Mouse (Mus musculus) cerebellum, postnatal 4 days (tissue): Measurements from ENCODE around the gene Tssk2.
A peak's percentile ranks its signal among the peaks of the same experiment; 100 is the strongest.

Experiments used
- DNase-seq, 2 experiments: peaks; one replicate each; pipeline ENCODE4 v3.0.0; 2022; ENCODE audit warnings: low spot score in 2 of 2, mixed read lengths in 1 of 2

Gene Tssk2

DNA sequence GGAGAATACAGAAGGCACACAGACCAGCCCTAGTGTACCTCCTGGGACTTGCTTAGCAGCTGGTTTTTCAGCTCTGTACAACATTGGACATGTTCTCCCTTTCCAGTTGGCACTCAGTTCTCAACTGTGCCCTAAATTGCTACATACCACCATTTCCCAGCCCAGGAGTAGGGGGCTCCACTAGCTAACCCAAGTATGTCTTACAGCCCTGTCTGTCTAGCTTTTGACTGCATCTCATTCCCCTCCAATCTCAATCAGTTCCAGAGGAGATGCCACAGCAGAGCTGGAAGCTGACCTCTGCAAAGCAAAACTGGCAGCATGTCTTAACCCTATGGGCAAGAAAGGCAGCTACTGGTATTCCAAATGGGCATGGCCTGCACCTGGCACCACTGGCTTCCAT is 2.3 kb upstream of the Tssk2 start:
- no peak for DNase-seq

DNA sequence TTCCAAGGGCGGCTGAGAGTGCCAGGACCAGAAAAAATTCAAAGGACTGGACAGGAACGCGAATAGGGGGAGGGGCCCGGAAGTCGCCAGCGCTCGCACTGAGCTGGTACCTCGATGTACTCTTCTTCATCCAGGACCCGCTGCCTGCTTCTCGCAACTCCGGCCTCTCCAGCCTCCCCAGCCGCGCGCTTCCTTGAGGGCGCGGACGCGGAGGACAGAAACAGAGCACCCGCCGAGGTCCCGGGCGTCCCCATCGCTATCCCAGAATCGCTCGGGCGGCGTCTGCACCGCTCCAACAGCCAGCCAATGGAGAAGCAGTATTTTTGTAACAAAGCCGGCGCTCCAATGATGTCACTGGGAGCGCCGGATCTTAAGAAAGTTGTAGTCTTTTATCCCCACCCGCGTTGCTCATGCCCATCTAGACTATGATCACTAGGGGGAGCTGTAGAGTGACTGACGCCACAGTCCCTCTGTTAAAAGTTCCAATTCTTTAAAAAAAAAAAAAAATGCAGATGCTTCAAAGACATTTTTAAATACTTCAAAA is 12.7 kb downstream of the Tssk2 start, which contains the start of gene Ess2:
Ess2 (minus strand) TSS at position 297 of the 544 bp plus-strand sequence.
- peak; percentile 68 to 82 for DNase-seq

DNA sequence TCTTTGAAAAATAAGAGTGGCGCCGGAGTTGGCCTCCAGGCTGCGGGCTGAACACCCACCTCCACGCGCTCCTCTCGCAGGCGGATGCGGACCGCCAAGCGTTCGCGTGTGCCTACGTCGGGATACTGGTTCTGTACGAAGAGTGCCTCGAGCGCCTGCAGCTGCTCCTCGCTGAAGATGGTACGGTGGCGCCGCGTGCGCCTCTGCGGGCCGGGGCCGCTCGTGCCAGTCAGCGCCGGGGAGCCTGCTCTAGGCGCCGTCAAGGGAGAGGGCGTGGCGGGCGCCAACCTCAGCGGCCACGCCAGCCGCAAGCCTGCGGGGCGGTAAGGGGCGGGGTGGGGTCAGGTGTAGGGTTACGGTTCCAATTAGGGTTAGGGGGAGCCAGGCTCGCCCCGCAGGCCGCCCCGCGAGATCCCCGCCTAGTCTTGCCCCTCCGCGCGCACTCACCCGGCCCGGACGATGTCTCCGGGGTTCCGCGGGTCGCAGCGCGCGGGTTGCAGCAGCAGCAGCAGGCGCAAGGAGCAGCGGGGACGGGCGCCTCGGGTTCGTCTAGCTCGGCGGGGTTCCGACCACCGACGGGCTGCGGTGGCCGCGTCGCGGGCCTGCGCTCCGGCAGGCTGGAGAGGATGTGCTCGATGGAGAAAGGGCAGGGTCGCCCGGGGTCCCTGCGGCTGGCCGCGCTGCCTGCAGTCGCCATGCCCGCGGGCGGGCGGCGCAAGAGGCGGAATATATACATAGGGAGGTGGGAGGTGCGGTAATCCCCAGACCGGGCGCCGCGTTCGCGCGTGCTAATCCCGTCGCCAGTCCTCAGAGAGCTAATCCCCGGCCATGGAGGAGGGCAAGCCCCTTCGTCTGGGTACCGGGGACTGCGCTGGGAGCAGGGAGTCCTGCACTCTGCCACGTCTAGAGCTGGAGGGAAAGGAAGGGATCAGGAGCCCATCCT is 16.1 kb downstream of the Tssk2 start, which contains the start of gene Gsc2:
Gsc2 (minus strand) TSS at position 753 of the 943 bp plus-strand sequence.
- DNase-seq = no peak

DNA sequence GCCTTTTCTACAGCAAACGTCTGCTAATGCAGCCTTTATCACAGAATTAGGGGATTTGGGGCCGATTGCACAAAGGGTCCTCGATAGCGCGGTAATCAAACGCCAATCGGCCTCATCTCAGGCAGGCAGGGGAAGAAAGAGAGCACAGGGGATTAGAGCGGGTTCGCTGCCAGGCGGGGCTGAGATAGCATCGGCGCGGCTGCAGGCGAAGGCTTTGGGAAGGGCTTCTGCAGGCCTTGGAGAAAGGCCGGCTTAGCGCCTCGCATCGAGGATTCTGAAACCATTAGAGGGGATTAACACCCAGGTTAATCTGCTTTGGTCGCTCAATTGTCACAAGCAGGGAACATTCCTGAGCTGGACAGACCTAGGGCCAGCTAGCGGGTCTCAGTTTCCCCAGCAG is 22.1 kb downstream of the Tssk2 start:
- DNase-seq = no peak

DNA sequence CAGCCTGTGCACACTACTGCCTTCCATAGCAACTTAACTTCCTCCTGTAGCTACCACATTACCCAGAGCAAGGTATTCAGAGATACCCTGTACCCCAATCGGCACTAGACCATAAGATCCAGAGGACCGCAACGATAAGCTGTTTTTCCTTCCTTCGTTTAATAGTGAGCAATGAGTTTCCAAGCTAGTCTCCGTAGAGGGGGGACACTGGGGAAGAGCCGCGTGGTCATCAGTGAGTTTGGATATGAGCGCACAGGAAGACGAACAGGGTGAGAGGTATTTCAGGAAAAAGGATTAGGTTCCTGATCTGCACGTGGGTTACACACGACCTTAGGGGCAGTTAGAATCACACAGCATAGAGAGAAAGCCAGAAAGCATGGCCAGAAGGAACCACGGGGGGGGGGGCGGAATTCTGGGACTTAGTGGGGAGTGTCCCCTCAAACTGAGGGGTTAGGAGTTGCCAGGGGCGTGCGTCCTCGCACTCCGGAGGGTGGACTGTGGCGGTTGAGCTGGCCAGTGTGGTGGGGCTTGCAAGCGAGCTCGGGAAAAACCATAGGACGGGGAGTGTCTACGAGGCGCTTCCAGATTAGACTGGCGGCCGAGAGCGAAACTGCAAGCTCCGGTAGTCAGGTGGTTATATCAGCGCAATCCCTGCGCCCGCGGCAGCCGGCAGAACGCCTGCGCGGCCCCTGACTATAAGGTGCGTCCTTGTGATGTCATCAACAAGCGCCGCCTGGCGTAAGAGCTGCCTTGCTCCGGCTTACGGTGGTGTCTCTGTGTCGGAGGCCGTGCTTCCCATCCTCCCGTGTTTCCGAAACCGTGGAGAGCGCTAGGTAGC is 23.1 kb downstream of the Tssk2 start:
- peak; percentile 92 to 96 for DNase-seq

DNA sequence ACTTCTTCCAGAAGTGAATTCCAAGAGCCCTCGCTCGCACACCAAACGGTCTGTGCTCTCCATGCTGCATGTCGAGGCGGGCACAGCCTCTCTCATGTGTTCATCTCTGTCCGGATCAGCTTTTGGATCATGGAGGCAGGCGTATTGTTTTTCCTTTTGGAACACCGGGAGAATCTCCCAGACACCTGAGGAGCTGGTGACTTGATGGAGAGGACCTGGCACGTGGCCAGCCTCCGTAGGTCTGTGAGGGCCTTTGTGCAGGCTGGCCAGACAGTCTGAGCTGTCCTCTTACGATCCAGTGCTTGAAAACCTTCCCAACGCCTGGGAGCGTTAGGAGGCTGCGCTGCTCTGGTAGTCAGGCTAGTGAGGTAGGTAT is 23.7 kb downstream of the Tssk2 start:
- peak in 1 of 2 experiments; percentile 47 for DNase-seq

DNA sequence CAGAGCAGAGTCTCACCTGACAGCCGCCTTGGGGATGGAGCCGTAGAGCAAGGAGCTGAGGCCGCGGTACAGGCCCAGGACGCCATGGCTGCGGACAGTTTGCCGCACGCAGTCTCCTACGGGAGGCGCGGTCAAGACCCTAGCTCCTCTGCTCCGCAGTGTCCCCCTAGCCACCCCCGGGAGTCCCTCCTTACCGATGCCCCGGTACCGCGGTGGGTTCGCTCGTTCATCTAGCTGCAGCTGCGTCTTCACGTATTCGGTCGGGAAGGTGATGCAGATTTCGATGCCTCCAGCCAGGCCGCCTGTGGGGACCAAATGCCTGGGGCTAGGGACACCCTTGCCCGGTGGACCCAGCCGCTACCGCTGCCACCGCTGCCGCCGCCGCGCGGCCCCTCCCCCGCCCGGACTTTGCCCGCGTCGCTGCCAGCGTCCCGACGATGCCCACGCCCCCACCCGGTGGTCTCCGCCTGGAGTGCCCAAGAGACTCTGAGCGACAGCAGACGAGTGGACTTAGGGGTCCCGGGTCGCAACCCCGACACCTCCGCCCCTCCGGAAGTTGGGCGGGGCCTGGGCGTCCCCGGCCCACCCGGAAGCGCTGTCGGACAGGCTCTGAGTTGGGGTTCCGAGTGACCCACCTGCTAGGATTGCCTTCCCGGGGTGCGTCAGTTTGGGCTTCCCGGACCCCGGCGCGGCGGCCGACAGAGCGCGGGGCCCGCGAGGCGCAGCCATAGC is 29.1 kb downstream of the Tssk2 start:
- peak in 1 of 2 experiments; percentile 49 for DNase-seq

DNA sequence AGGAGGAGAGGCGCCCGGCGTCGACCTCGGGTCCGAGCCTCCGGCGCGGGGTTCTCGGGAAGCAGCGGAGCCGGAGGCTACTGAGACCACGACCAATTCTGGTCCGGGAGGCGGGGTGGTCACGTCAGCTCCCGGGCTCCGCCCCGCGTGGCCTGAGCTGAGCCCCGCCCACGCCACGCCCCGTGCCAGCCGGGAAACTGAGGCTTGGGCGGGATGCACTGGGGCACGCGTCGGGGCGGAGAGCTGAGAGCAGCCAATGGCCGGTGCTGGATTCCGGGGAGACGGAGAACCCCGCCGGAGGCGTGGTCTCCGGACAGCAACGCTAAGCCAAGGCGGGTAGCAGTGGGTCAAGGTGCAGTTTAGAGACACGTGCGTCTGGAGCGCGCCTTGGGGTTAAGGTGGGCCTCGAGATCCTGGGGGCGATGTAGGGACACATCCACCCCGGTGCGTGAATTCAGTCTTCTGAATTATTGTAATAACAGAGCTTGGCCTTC is 29.7 kb downstream of the Tssk2 start, which contains the start of gene Slc25a1:
Slc25a1 (minus strand) TSS at position 133 of the 494 bp plus-strand sequence.
- peak; percentile 52 to 71 for DNase-seq

DNA sequence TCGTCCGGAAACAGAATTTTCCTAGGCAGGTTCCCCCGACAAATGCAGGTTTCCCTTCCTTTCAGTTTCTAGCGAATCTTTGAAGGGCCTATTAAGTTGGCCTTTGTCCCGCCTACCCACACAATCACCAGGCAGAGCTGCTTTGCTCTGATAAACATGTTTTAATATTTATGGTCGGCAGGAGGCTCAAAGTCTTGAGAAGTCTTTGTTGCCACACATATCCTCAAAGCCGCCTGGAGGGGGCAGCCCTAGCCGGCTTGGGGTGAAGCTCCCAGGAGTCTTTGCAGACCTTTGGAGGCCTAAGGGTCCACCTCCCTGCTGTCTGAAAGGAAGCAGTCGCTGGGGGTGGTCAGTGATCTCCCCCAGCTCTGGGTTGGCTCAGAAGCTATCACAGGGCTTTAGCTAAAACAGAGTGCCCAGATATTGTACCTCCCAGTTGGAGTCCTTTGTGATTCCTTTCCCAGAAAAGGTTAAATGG is 30.2 kb downstream of the Tssk2 start:
- DNase-seq = peak in 1 of 2 experiments; percentile 69

DNA sequence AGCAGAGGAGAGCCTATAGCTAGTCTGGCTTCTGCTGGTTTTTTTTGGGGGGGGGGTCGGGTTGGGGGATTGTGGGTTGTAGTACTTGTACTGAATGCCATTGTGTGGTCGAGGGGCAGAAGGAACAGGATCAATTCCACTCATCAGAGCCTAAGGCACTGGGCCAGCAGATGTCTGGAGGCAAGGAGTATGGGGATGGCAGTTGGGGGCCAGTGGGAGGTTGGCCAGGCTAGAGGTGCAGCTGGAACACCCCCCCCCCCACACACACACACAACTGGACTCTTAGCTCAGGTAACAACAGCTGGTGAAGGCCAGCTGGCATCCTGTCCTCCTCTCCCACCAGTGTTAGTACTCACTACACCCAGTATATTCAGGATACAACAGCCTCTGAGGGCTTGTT is 30.8 kb downstream of the Tssk2 start:
- DNase-seq = no peak

DNA sequence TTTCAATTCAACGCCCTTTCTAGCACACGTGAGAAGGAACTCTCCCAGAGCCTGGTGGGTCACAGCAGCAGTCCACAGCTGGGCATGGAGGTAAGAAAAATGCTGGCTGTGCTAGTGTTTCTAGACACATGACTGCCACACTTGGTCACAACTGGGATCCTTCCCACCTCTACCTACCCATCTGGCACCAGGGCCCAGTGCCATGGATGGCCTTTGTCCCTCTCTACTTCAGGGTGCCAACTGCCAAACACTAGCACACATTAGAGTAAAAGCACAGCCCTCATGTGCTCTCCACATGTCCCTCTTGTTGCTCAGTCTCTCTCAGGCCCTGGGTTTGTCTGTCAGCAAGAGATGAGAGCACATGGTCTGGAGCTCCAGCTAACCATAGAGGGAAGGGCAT is 31.2 kb downstream of the Tssk2 start:
- no peak for DNase-seq

DNA sequence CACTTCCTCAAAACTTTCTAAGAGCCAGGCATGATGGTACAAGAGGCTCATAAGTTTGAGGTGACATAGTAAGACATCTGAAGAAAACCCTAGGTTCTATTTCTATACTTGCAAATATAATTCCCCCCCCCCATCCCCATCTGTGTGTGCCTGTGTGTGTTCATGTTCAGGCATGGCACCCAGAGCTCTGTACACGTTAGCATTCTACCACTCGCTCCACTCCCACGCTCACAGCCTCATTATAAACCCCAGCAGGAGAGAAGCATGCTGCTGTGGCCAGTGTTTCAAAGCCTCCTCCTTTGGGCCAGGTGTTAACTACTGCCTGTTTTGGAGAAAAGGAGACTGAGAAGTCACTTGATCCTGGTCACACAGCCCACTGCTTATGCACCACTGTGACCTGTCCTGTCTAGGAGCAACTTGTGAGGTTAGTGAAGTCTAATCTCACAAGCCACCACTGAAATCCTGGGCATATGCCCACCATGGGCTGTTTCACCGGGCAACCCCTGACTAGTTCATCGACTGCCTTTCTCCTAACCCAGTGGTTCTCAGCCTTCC is 33.5 kb downstream of the Tssk2 start:
- no peak for DNase-seq

DNA sequence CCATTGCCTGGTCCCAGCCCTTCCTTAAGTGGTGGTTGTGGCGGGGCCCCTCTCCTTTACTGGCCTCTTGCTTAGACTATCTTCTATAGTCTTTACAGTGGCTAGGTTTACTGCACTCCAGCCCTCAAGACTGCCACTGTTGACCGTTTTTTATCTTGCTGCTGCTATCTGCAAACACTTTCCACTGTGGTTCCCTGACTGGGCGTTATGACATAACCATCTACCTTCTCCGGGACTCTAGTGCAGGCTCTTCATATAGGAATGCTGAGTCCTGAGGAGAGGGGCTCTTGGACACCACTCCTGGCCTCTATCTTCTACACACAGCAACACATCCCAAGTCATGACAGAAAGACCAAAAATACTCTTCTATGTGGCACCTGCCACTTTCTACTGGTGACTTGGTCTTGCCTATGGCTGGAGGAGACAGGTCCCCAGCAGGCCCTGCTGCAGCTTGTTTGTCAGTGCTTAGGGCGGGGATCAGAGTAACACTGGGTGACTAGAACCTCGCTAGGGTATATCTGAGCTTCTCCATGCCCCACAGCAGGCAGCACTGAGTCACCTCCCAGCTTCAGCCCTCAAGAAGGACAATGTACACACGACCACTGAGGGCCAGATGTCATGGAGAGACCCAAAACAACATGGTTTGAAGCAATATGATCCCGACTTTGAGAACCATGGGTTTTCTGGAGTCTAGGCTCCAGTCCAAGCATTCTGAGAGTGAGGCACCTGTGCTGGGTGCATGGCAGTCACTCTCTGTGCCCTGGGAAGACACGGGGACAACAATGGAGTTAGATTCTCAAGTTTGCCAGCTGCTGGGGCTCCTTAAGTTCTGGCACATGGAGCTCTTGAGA is 35.4 kb downstream of the Tssk2 start:
- DNase-seq = no peak

DNA sequence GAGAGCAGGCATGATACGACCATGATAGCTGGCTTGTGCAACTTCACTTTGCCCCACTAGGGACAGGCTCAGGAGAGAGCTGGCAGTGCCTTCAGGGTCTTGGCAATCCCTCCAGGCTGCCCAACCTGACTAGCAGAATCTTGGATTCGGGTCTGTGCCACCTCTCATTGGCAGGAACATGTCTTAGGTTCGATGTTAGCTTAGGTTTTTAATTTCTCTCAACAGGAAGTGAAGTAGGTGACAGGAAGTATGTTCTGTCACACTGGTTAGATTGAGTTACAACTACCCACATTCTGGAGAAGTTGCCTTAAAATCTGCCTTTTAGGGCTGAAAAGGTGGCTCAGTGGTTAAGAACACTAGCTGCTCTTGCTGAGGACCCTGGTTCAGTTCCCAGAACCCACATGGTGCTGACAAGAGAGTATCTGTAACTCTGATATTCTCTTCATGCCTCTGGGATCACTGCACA is 36.0 kb downstream of the Tssk2 start:
- DNase-seq = no peak

DNA sequence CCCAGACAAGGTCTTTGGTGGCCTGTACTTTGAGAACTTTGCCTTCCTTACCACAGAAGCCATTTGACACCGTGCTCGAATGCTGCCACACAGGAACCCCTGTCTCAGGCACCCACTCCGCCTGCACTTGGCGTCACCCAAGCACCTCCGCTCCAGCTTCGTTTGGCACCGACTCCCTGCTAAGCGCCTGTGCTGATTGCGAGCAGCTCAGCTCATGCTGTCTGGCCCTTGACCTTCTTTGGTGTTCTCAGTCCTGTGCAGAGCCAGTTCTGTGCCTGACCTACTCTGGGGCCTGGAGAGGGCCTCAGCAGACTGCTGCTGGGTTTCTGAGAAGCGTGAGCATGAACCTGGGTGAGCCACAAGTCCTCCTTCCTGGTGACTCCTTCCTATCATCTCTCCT is 38.3 kb downstream of the Tssk2 start:
- DNase-seq = no peak

DNA sequence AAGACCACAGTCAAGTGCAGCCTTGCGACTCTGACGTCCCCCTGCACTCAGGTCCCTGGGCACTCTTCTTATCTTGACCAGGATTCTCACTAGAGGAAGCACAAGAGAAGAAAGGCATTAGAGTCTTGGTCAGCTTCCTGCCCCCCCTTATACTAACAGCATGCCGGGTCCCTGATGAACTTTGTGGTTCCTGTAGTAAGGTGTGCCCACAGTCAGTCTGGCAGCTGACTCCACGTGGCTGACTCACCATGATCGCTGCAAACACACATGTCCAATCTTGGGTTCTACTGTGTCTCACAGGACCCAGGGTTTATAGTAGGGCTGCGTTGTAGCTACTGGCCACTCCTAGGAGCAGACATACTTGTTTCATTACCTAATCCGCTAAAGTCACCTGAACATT is 39.8 kb downstream of the Tssk2 start:
- no peak for DNase-seq

DNA sequence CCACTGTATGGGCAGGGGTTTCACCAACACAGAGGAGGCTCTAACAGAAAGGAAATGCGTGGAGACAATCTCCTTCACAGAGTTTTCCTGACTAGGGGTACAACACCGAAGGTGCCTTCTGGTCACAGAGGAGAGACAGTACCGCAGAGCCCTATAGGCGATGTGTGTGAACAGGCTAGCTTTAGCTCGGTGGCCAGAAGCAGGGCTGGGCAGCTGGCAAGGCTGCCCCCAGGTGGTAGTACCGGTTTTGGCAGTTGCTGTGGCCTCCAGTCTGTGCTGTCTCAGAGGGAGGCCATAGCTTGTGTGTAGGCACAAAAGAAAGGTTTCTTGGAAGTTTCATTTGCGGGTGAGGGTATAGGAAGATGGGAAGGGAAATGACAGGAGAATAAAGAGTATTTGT is 40.4 kb downstream of the Tssk2 start:
- DNase-seq = peak in 1 of 2 experiments; percentile 68

DNA sequence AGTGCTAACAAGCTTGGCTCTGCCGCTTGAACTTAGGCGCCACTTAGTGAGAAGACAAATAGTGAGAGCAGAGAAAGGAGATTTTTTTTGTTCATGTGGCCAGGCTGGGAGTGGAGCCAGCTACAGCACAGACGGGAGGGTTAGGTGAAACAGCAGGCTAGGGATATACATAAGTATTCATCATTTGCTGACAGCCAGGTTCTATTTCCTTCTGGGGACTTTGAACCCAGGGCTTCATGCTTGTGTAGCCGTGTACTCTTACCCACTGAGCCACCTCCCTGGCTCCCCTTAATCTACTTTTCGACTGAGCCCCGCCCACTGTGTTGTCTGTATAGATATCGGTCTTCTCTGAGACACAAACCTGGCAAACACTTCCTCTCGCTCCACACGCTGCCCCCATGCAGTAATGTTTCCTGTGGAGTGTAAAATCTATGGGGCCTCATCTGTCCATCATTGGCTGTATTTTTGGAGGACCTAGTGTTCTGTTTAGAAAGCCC is 40.9 kb downstream of the Tssk2 start:
- no peak for DNase-seq

DNA sequence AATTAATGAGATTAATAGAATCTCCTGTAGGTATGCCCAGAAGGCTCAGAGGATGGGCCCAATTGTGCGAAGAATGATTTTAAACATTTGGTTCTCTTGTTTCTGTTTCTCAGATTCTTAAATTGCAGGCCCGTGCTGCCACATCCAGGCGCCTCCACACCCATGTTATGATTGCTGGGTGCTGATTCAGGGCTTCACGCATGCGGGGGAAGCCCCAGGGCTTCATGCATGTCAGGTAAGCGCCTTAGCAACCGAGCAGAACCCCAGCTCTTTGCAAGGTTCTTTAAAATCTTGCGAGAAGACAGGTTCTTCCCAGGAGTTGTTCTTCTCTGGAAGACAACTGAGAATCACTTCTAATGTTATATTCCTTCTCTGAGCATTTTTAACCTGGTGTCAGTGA is 45.0 kb downstream of the Tssk2 start:
- no peak for DNase-seq
